Mouse (Mus musculus) forebrain, postnatal 0 days (tissue): ENCODE results near the gene Mks1. TPM values are rescaled to one million over a fixed set of nuclear protein-coding genes. Genes with fewer than 3 reads are reported as not detected.

Source experiments
- ATAC-seq: fragments of 200-750 bp; cut with Nextera tagmentation; 2 replicates; pipeline ENCODE4 v1.8.0; 2017; ENCODE audit warnings: mild to moderate bottlenecking, moderate library complexity
- DNase-seq: peaks from one replicate; pipeline ENCODE4 v3.0.0-alpha.2; 2015
- H3K27ac ChIP-seq: fragments of 300-500 bp; sonication (generic); 2 replicates; pipeline ENCODE4 v1.5.1; 2014; ENCODE audit warnings: low read depth, mild to moderate bottlenecking, antibody characterized with exemption, low read length, moderate library complexity, mixed read lengths
- H3K27me3 ChIP-seq: fragments of 300-500 bp; sonication (generic); 2 replicates; pipeline ENCODE4 v1.6.1; 2014; ENCODE audit warnings: mild to moderate bottlenecking, low read length, mixed read lengths; ENCODE audit not compliant: insufficient read depth
- H3K36me3 ChIP-seq: fragments of 300-500 bp; sonication (generic); 2 replicates; pipeline ENCODE4 v1.6.1; 2014; ENCODE audit warnings: mild to moderate bottlenecking, moderate library complexity; ENCODE audit not compliant: insufficient read depth
- H3K4me1 ChIP-seq: fragments of 300-500 bp; sonication (generic); 2 replicates; pipeline ENCODE4 v1.6.1; 2014; ENCODE audit warnings: antibody characterized with exemption; ENCODE audit not compliant: insufficient read depth
- H3K4me2 ChIP-seq: fragments of 300-500 bp; sonication (generic); 2 replicates; pipeline ENCODE4 v1.6.1; 2014; ENCODE audit warnings: low read depth, mild to moderate bottlenecking, moderate library complexity
- H3K4me3 ChIP-seq: fragments of 300-500 bp; sonication (generic); 2 replicates; pipeline ENCODE4 v1.5.1; 2014; ENCODE audit warnings: low read depth, low read length, mixed read lengths
- H3K9ac ChIP-seq: fragments of 300-500 bp; sonication (generic); 2 replicates; pipeline ENCODE4 v1.6.1; 2014; ENCODE audit warnings: mild to moderate bottlenecking
- H3K9me3 ChIP-seq: fragments of 300-500 bp; sonication (generic); 2 replicates; pipeline ENCODE4 v1.6.1; 2016; ENCODE audit warnings: low read length
- CTCF ChIP-seq: sonication (generic); IDR thresholded peaks from 2 replicates; pipeline ENCODE4 v1.5.1; 2016; ENCODE audit warnings: antibody characterized with exemption, control low read depth, low read depth
- WGBS: fragments of 180-500 bp; shearing (Covaris S2); extraction: QIAGEN DNeasy Blood & Tissue Kit; methylation state at CpG from one replicate; pipeline ENCODE4 v1.1.7; 2014; 5-methylcytosine and 5-hydroxymethylcytosine counted together
- polyA plus RNA-seq: library from polyadenylated mRNA; unstranded; fragments of >200 nt; fragmentation: Nextera tagmentation; extraction: Ambion mirVana; gene quantifications from 2 replicates; pipeline ENCODE4 v1.2.1, GENCODE M21; 2015
- total RNA-seq: library from RNA; depleted of rRNA; stranded (reverse); fragments of >200 nt; gene quantifications from 2 replicates; pipeline ENCODE4 v1.2.3, GENCODE M21; 2014; rRNA removed

Mks1 gene
- total and polyA plus RNA-seq, 2 experiments from 2014 or later = 8.8 to 11.1 TPM

GRCm38 (mm10) chr11:87904331-87904730 is 51.3 kb downstream of the Mks1 start:
- Histone ChIP-seq H3K9ac (no peak overlapping the region), H3K36me3 (no peaks in the 10 kb centered on the region), H3K27me3 (no peaks in the 10 kb centered on the region), H3K4me2 (no peak overlapping the region), H3K4me1 (no peaks in the 10 kb centered on the region), H3K4me3 (no peak overlapping the region), H3K27ac (no peak overlapping the region), H3K9me3 (no peaks in the 10 kb centered on the region)
- no peak for TF ChIP-seq CTCF
- 69% methylated on average over 3 of the region's 3 CpGs for WGBS
- ATAC-seq = no peak
- no peak for DNase-seq

Other genes starting within 250 kb of the Mks1 start
- 0.23 and 0.48 TPM in 2 replicates for gene Hsf5, start 236.1 kb upstream of the Mks1 start, total RNA-seq
- gene Hsf5, start 236.1 kb upstream of the Mks1 start, polyA plus RNA-seq = 0.08 and 0.16 TPM in 2 replicates
- gene Rnf43, start 190.5 kb upstream of the Mks1 start, total RNA-seq = 1.0 and 1.8 TPM in 2 replicates
- gene Rnf43, start 190.5 kb upstream of the Mks1 start, polyA plus RNA-seq = 0.79 and 0.84 TPM in 2 replicates
- gene Supt4a, start 115.7 kb upstream of the Mks1 start, total RNA-seq = 64.9 and 78.5 TPM in 2 replicates
- gene Supt4a, start 115.7 kb upstream of the Mks1 start, polyA plus RNA-seq = 141 and 159 TPM in 2 replicates
- gene Tspoap1, start 92.7 kb upstream of the Mks1 start, total RNA-seq = 119 and 199 TPM in 2 replicates
- gene Tspoap1, start 92.7 kb upstream of the Mks1 start, polyA plus RNA-seq = 10.5 and 20.1 TPM in 2 replicates
- 0.33 and 0.46 TPM in 2 replicates for gene Mpo, start 59.6 kb upstream of the Mks1 start, total RNA-seq
- gene Mpo, start 59.6 kb upstream of the Mks1 start, polyA plus RNA-seq = 0.21 TPM in 1 of 2 replicates, not detected in the other
- gene Lpo, start 24.9 kb upstream of the Mks1 start, total RNA-seq = 0.46 and 1.1 TPM in 2 replicates
- gene Lpo, start 24.9 kb upstream of the Mks1 start, polyA plus RNA-seq = 0.62 and 1.3 TPM in 2 replicates
- 0.15 and 0.90 TPM in 2 replicates for gene Epx, start 22.3 kb downstream of the Mks1 start, total RNA-seq
- 0.38 and 0.79 TPM in 2 replicates for gene Epx, start 22.3 kb downstream of the Mks1 start, polyA plus RNA-seq
- not detected in 2 replicates for gene Olfr462, start 39.1 kb downstream of the Mks1 start, total RNA-seq
- gene Olfr462, start 39.1 kb downstream of the Mks1 start, polyA plus RNA-seq = not detected in 2 replicates
- gene Olfr463, start 44.2 kb downstream of the Mks1 start, total RNA-seq = not detected in 2 replicates
- gene Olfr463, start 44.2 kb downstream of the Mks1 start, polyA plus RNA-seq = not detected in 2 replicates
- gene Olfr464, start 67.8 kb downstream of the Mks1 start, total RNA-seq = not detected in 2 replicates
- gene Olfr464, start 67.8 kb downstream of the Mks1 start, polyA plus RNA-seq = 0.07 TPM in 1 of 2 replicates, not detected in the other
- gene Dynll2, start 134.3 kb downstream of the Mks1 start, total RNA-seq = 36.5 and 54.9 TPM in 2 replicates
- 41.7 and 49.8 TPM in 2 replicates for gene Dynll2, start 134.3 kb downstream of the Mks1 start, polyA plus RNA-seq
- gene Srsf1, start 194.2 kb downstream of the Mks1 start, total RNA-seq = 282 and 390 TPM in 2 replicates
- 103 and 121 TPM in 2 replicates for gene Srsf1, start 194.2 kb downstream of the Mks1 start, polyA plus RNA-seq
- 33.0 and 43.7 TPM in 2 replicates for gene Vezf1, start 215.1 kb downstream of the Mks1 start, total RNA-seq
- 28.0 and 34.6 TPM in 2 replicates for gene Vezf1, start 215.1 kb downstream of the Mks1 start, polyA plus RNA-seq
- 28.9 and 34.7 TPM in 2 replicates for gene Cuedc1, start 244.8 kb downstream of the Mks1 start, total RNA-seq
- 22.0 and 34.6 TPM in 2 replicates for gene Cuedc1, start 244.8 kb downstream of the Mks1 start, polyA plus RNA-seq